Mouse (Mus musculus): ENCODE measurements around the gene Arsb.

Arsb gene

DNA sequence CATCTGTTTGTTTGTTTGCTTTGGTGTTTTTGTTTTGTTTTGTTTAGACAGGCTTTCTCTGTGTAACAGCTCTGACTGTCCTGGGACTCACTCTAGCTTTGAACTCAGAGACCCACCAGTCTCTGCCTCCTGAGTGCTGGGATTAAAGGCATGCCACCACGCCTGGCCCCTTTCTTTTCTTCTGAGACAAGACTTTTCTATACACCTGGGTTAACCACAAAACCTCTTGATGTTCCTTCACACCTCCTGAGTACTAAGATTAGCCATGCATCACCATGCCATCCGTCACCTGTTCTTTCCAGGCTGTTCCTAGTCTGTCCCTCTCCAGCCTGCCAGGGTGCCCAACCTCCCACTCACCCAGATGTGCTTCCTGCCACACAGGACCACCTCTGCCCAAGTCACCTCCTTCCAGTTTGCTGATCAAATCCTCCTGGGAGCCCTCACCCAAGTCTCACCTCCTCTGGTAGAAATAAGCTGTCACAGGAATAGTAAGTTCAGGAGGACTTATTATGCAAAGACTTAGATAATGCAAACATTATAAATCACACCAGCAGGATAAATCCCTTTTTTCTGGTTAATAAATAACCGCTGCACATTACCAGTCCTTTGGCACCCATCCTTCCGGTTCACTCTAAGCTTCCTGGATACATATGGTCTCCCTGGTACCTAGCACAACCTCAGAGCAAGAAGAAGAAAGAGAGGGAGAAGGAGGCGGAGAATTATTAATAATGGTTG is 150.6 kb downstream of the Arsb start:
- DNase-seq (ENCODE audit: low spot score), result peak; percentile 36

DNA sequence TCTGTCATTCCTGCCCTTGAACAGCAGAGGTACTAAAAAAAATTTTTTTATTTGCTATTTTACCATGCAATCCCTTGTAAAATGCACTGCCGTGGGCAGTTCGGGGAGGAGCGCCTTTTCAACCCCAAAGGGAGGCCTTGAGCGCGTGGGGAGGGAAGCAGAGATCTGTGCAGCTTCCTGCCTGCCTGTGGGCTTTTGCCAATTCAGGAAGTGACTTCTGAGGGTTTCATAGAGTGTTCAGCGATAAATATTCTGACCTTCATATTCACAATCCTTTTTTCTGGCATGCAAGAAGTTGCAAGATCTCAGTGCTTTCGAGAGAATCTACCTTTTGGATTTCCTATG is 151.1 kb downstream of the Arsb start:
- DNase-seq (ENCODE audit: low spot score), result peak; percentile 38

DNA sequence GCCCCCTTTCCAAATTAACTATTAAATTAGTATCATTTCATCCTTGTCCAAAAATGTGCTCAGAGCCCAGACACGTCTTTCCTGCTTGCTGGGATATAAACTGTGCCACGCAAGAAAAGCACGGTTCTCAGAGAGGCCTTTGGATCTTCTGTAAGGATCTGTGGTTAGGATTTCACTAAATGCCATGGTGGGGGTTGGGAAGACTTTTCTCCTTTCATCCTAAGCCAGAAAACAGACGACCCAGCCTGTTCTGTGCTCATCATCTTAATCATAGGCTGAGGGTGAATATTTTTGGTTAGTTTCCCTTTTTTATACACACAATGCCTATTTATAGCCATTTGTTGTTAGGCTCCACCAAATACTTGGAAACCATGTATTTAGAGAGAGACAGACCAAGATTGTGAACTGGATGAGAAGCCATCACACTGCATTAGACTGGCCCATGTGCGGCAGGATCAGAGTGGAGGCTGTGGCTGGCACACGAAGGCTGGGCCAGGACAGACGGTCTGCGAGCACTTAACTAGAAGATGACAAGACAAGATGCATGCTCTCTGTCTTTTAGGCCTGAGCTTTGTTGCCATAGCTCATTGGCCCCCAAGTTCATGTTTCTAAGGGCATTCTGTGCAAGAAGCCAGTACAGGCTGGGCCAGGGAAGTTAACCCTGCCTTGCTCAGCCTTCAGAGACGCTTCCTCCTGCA is 153.5 kb downstream of the Arsb start:
- DNase-seq (ENCODE audit: low spot score), result no peak

DNA sequence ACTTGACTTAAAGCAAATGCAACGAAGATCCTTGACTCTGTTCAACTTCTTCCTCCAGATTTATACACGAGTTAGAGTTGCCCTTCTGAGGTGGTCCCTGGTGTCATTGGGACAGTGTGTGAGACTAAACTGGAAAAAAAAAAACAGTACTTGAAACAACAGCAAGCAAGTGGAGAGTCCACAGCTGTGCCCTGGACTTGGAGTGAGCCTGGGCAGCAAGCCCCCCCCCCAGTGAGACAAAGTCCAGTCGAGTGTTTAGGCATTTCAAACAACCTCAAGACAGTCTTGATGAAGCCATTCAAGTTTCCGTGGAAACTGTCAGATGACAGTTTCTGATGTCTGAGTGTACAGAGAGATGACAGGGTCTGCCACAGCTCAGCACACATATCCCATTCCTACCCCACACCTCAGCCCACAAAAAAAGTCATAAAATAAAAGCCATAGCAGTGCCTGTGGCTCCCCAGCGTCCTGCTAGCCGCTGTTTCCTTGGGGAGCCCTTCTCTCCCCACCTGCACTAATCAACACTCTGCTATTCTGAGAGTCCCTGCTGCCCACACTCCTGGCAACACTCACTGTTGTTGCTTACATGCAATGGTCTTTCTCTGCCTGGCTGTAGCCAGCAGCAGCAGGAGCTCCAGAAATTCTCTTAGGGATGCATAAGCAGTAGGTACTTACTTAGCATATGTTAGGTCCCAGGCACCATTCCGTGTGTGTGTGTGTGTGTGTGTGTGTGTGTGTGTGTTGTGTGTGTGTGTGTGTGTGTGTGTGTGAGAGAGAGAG is 159.3 kb downstream of the Arsb start:
- DNase-seq (ENCODE audit: low spot score), result no peak

DNA sequence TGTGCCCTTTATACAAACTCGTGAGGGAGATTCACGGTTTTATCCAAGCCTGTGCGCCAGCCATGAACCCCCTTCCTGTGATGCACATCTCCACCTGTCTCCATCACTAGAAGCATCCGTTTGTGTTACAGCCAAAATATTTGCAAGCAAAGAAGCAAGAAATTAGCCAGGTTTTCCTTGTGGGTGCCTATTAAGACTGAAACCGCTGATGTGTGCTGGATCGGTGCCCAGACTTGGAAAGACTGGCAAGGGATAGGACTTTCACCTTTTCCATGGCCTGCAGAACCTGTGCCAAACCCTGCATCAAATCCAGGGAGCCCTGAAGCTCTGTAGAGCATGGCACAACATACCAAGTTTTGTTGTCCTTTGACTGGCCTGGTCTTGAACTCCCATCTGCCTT is 165.0 kb downstream of the Arsb start:
- no peak for DNase-seq (ENCODE audit: low spot score)

DNA sequence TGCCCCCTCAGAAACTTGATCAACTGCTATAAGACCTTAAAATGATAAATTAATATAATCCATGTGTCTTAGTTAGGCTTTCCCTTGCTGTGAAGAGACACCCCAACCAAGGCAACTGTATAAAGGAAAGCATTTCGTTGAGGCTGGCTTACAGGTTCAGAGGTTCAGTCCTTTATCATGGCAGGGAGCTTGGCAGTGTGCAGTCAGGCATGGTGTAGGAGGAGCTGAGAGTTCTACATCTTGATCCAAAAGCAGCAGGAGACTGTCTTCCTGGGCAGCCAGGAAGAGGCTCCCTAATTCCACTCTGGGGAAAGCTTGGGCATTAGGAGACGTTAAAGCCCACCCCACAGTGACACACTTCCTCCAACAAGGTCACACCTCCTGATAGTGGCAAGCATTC is 166.7 kb downstream of the Arsb start:
- DNase-seq (ENCODE audit: low spot score), result no peak

DNA sequence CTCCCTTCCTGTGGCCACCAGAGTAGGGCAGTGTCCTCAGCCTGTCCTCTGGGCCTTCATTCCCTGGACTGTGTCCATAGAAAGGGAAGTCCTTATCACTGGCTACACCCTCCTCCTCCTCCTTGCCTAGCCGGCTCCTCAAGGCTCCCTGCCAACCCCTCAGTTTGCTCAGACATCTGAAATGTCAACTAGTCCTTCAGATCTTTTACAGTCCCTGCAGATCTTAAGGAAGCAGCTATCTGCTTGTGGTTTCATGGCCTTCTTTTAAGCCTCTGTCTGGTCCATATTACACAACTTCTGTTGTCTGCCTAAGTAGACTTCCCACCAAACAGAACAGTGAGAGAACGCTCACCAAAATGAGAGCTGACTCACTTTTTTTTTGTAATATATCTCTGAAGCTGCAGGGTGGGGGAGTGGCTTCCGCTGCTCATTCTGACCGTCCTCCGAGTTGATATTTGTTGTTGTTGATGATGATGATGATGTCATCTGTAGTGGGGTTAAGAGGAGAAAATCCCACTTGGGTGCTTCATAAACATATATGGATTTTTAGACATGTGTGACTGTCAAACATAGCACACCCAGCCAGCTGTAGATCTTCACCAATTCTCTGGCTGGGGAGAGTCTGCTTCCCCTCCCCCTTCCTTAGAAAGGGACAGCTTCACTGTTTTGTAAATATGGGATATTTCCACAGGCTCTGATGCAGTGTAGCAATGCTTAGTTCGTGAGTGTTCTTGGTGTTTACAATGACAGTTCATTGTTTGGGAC is 168.1 kb downstream of the Arsb start:
- no peak for DNase-seq (ENCODE audit: low spot score)

DNA sequence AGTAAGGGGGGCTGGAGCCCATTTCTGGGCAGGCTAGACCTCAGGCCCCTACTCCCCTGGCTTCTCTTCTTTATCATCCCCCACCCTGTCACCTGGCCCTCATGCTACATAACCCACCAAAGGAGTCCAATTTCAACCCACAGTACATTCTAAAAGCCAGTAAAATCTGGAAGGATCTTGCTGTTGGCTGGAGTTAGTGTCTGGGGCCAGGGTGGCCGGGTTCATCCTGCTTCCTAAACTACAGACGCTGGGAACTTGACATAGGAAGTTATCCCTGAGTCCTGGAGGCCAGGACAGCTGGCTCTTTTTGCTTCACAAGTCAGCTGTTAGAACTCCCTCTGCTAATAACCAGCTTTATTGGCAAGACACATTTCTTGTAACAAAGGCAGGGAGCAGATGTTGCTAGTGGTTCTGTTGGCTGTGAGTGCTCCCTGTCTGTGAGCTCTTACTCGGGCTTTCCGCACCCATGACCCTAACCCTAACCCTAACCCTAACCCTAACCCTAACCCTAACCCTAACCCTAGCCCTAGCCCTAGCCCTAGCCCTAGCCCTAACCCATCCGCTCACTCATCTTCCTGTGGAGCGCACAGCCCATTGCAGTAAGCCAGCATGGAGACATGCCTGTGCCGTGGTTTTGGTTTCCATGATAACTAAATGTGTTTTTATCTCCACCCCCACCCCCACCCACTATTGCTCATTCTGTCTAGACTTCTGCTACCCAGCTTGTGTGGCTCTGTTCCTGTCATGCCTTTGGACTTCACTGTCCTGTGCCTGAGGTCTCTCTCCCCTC is 169.5 kb downstream of the Arsb start:
- DNase-seq (ENCODE audit: low spot score), result no peak

DNA sequence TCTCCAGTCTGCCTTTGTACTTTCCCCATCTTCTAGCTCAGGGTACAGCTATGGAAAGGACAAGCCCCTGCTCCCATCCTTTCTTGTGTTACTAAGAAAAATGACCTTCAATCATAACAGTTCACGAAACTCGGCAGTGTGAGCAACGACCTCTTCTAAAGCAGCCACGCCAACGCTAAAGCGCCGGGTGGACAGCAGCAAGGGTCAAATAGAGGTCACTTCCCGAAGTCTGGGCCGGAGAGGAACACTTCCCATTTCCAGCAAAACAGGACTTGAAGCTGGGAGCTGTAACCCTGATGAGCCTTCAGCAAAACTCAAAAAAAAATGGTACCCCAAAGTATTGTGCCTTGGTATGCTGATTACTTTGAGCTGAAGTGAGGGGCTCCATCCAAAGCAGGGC is 179.6 kb downstream of the Arsb start:
- no peak for DNase-seq (ENCODE audit: low spot score)

DNA sequence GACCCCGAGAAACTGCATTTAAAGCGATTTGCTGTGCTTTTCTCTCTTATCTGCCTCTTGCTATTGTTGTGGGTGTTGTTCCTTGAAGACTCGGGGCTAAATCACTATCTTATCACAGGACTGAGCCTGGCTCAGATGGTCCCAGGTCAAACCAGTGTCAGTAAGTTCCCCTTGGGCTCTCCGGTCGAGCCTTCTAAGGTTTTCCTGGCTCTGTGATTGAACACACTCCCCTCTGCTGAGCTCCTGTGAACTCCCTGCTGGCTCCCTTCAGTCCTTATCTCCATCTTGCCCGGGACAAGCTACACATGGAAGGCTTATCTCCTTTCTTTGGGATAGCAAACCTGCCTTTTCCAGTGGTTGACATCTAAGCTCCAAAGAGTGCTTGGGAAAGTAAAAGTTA is 180.1 kb downstream of the Arsb start:
- no peak for DNase-seq (ENCODE audit: low spot score)

DNA sequence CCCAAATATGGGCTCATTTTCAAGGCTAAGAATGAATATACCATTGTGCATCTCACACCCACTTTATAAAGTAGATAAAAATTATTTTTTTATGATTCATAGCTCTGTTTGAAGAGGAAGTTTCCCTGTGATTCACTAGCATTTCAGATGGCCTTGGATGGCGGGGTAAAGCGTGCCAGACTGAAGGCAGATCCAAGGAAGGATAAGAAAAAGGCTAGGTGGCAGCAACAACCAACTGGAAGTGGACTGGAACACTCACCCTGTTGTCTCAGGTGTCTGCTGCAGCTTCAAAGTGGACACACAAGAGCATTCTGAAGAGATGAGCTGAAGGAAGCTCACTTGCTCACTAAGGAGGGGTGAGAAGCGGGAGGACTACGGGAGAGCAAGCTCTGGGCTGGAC is 181.0 kb downstream of the Arsb start:
- no peak for DNase-seq (ENCODE audit: low spot score)

DNA sequence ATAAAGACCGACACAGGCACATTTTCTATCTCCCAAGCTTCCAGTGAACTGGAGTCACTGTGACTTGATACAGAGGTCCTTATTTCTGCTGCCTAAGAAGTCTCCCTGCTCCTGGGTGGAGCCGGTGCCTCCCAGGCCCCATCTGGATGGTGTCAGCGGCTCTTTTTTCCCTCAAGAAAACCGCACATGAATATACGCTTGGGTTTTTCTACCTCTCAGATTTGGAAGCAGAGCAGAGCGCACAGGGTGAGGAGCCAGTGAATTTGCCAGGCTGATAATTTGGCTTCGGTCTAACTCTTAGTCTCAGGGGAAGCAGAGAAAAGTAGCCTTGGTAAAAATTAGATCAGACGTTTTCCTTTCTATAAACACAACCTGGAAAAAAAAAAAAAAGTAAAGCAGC is 186.5 kb downstream of the Arsb start:
- DNase-seq (ENCODE audit: low spot score), result no peak

DNA sequence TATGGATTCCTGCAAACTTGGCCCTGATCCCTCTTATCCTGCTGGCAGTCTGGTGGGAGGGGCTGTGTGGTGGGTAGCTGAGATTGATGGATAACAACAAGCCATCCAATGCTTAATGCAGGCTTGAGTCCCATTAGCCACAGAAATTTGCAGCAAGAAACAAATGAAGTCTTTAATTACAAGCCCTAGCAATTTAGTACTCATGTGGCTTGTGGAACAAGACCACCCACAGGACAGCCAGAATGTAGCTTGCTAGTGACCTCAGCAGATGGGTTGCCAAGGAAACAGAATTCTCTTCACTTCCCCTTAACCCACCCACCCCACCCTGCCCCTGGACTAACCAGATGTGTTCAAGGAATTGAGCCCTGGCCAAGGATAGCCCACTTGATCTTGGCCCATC is 194.8 kb downstream of the Arsb start:
- DNase-seq (ENCODE audit: low spot score), result no peak

DNA sequence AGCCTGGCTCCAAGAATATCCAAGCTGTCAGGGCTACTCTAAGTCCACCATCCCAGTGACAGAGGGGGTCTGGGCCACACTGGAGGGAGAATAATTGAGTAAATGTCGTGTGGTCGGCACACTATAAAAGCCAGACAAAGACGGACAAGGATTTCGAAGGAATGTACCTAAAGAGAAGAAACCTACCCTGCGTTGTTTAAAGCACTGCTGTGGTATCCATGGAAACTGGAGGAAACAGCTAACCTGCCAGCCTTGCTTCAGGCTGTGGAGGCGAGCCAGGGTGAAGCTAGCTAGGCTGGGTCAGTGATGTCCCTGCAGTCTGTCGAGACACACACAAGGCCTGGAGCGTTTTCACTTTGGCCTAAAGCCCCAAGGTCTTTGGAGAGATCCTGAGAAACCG is 195.7 kb downstream of the Arsb start:
- no peak for DNase-seq (ENCODE audit: low spot score)

DNA sequence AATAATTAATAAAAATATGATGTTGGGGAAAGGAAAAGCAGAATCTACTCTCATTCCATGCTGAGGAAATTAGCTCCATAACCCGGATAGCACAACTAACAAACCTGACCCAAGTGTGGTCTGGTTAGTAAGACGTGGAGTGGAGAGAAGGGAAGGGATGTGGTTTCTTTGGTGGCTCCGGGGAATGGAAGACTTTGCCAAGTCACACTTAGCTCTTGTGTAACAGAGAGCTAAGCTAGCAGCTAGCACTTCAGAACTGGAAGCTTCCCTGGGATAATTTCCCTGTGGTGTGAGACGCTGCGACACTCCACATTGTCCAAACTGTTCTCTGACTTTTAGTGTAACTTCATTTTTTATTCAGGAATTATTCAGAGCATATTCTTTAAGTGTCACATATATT is 198.7 kb downstream of the Arsb start:
- no peak for DNase-seq (ENCODE audit: low spot score)

DNA sequence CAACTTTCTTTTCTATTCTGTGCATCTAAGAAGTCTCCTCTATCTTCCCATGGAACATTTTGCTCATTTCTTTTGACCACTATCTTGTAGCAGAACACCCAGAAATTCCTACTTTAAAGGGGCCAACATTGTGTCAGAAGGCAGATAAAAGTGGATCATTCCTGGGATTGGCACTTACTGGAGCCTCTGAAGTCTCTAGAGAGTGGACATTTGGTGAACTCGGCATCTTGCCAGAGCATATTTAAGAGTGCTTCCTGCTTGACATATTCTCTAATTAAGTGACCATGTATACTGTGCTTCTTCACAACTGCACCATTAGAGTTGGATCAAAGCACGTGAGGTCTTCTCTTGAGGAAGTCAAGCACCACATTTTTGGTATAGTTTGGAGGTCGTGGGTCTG is 201.0 kb downstream of the Arsb start:
- no peak for DNase-seq (ENCODE audit: low spot score)

DNA sequence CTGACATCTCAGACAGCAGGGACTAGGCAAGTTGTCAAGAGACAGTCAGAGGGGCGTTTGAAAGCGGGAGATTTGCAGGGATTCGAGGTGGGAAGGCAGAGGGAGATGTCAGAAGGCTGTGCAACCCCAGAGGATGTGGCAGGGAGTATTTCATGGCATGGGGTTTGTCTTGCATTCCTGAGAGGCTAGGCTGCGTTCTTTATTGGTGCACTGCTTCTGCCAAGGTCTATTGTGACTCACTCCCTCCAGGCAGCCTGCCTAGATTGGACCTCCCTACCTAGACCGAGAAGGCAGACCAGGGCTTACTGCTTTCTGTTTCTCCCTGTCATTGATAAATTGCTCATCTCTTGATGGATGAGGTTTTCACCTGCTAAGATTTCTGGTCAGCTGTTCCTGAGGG is 204.2 kb downstream of the Arsb start:
- DNase-seq (ENCODE audit: low spot score), result no peak

DNA sequence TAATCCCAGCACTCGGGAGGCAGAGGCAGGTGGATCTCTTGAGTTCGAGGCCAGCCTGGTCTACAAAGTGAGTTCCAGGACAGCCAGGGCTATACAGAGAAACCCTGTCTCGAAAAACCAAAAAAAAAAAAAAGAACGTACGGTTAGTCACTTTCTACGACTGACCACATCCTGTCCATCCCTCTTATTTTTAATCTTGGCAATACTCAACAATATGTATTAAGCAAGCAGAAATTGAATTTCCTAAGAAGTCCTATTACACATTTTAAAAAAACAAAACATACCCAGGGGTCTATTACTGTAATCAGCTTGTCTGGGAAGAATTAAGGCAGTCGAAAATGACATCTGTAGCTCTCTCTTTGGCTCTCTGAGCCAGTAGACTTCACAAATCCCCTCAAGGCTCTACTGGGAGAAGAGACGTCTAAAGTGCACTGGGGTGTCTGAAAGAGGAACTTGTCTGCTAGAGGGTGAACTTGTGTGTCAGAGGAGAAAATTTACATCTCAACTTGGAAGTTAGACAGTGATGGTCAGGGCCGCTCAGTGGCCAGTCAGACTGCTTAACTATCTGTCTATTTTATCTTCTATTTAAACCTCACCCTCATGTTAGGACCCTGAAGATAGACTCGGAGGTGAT is 205.6 kb downstream of the Arsb start:
- DNase-seq (ENCODE audit: low spot score), result no peak

DNA sequence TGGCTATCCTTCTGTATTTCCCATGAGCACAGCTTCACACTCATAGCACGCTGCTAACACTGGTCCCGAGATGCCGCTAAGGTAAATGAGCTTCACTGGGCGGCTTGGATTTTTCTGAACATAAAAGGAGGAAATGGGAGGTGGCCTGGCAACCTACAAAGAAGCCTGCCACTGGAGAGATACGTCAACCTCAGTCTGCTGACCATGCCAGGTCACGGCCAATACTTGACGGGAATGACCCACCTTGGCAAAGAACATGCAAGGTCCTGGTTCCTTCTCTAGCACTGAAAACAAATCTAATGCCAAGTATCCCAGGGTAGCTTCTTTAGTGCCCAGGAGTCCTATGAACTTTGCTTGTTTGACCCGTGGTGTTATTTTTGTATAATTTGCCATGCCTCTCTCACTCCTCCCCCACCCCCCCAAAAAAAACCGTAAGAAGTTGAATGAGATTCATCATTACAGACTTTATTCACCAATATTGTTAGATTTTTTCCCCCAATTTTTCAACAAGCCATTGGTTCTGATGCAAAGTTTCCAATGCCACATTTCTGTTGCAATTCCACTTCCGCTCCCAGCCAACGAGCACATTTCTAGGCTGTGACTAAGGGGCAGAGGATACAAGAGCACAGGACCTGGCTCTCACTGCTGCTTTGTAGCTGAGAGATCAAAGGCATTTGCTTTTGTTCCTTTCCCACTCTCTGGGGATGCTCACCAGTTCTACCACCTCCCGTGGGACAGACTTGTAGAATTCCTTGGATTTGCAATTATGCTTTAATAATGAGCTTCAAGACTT is 207.5 kb downstream of the Arsb start:
- no peak for DNase-seq (ENCODE audit: low spot score)

DNA sequence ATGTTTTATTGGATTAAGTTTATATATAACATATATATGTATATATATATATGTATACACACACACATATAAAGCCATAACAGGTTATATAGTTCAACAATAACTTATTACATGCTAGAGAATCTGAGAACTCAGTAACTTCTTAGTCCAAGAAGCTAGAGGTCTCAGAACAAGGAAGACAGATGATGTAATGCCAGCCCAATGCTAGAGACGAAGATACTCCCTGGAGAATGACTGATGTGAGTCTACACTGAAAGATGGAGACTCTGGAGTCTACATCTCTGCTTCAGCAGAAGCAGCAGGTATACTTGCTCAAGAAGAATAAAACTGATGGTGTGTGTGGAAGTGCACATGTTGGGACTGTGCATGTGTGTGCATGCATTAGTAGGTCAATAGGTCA is 208.3 kb downstream of the Arsb start:
- DNase-seq (ENCODE audit: low spot score), result no peak
